Mouse (Mus musculus): ENCODE measurements around the gene Msl1. TPM values are rescaled to one million over a fixed set of nuclear protein-coding genes. Genes with fewer than 3 reads are reported as not detected.

Gene Msl1
- total RNA-seq (2023) = 203 and 237 TPM in 2 replicates

GRCm38 (mm10) chr11:98795015-98795713 is at the start of gene Msl1:
Gene Msl1, plus strand, starts transcription at chr11:98795516.

DNA sequence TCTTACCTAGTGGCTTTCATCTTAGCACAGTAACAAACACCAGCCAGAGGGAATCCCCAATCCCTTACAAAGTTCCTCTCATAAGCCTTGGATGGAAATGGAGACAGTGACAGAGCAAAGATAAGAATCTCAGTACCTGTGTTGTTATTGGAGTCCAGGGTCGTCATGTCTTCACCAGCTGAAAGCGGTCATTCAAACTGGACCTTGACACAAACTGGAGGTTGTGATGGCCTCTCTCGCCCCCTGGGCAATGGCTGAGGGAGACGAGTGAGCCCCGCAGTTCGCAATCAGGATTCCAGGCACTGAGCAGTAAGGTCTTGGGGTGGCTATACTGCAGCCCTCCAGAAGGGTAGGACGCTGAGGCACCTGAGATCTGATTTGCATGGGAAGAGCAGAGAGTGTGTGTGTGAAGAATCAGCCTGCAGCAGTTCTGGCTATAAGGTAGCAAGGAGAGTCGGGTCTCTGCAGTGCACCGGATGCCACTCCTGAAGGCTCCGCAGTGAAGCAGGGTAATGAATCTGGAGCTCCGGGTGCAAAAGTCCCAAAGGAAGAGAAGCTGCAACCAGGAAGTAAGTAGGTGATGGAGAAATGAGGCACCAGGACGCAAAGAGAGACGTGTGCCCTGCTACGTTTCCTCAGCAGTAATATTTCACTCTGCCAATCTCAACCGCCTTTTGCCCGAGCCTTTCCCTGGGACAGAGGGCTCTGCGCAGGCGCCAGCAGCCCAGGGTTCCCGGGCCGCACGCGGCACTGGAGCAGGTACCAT is 20.6 kb upstream of the Msl1 start, which contains the start of gene Nr1d1:
TSS of gene Nr1d1 (minus strand) at position 752 of the 766 bp plus-strand sequence.

GRCm38 (mm10) chr11:98804605-98805004 is 9.3 kb downstream of the Msl1 start, which contains the start of gene Casc3:
Gene Casc3, plus strand, starts transcription at chr11:98804905.

DNA sequence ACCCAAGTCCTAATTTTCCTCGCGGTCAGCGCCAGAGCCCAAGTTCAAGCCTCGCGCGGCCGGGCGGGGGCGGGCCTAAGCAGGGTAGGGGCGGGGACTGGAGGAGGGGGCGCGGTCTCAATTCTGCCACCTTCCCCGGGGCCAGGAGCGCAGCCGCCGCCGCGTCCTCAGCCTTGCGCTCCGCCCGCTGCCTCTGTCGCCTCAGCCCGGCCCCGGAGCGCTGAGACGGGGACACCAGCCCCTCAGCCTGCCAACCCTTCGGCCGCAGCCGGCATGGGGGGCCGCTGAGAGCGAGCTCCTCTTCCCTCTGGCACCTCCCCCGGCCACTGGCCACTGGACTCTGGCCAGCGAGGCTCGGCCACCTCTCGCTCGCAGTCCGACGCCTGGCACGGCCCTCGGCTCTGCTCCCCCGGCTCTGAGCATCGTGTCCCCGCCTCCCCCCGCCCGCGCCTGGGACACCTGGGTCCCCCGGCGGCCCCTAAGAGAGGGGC is 41.4 kb downstream of the Msl1 start, which contains the start of gene Rapgefl1:
TSS of gene Rapgefl1 (plus strand) at position 135 of the 491 bp plus-strand sequence.

Other genes starting within 250 kb of the Msl1 start
- 1.8 and 5.5 TPM in 2 replicates for gene Ikzf3, start 249.5 kb upstream of the Msl1 start, total RNA-seq (2023)
- not detected in 2 replicates for gene Zpbp2, start 244.4 kb upstream of the Msl1 start, total RNA-seq (2023)
- 4.4 and 6.5 TPM in 2 replicates for gene Ormdl3, start 208.1 kb upstream of the Msl1 start, total RNA-seq (2023)
- gene Lrrc3c, start 197.2 kb upstream of the Msl1 start, total RNA-seq (2023) = not detected in 2 replicates
- 21.5 and 21.8 TPM in 2 replicates for gene Gm12355, start 169.9 kb upstream of the Msl1 start, total RNA-seq (2023)
- gene Gsdma3, start 169.2 kb upstream of the Msl1 start, total RNA-seq (2023) = not detected in 2 replicates
- gene Gsdma2, start 148.8 kb upstream of the Msl1 start, total RNA-seq (2023) = not detected in 2 replicates
- not detected in 2 replicates for gene Gsdma, start 131.2 kb upstream of the Msl1 start, total RNA-seq (2023)
- gene Psmd3, start 113.0 kb upstream of the Msl1 start, total RNA-seq (2023) = 36.3 and 38.7 TPM in 2 replicates
- not detected in 2 replicates for gene Csf3, start 94.3 kb upstream of the Msl1 start, total RNA-seq (2023)
- gene Med24, start 66.1 kb upstream of the Msl1 start, total RNA-seq (2023) = 40.2 and 46.5 TPM in 2 replicates
- gene Thra, start 54.9 kb upstream of the Msl1 start, total RNA-seq (2023) = 20.4 and 31.7 TPM in 2 replicates
- gene Nr1d1, start 20.2 kb upstream of the Msl1 start, total RNA-seq (2023) = 10.7 and 10.8 TPM in 2 replicates
- 64.7 and 83.1 TPM in 2 replicates for gene Casc3, start 9.4 kb downstream of the Msl1 start, total RNA-seq (2023)
- 0.19 and 0.59 TPM in 2 replicates for gene Rapgefl1, start 41.3 kb downstream of the Msl1 start, total RNA-seq (2023)
- 31.2 and 34.2 TPM in 2 replicates for gene Wipf2, start 68.1 kb downstream of the Msl1 start, total RNA-seq (2023)
- gene Cdc6, start 112.3 kb downstream of the Msl1 start, total RNA-seq (2023) = 25.4 and 32.2 TPM in 2 replicates
- 125 and 130 TPM in 2 replicates for gene Rara, start 132.3 kb downstream of the Msl1 start, total RNA-seq (2023)
- not detected in 2 replicates for gene Gjd3, start 187.5 kb downstream of the Msl1 start, total RNA-seq (2023)
- 221 and 277 TPM in 2 replicates for gene Top2a, start 228.7 kb downstream of the Msl1 start, total RNA-seq (2023)
- 29.2 and 47.4 TPM in 2 replicates for gene Igfbp4, start 245.7 kb downstream of the Msl1 start, total RNA-seq (2023)

All from neutrophil, adult 65 days (primary cell).